Mouse (Mus musculus) lung, postnatal 4 days (tissue): ENCODE data around the gene Zfp27.
A peak's percentile ranks its signal among the peaks of the same experiment; 100 is the strongest.
"Not testable (repeated sequence)": the region's sequence is repeated elsewhere in the genome, so short reads cannot be mapped to it uniquely, and the experiment has no call there.

ENCODE experiments used
- DNase-seq, 2 experiments: peaks; one replicate each; pipeline ENCODE4 v3.0.0; 2021

The Zfp27 gene

DNA sequence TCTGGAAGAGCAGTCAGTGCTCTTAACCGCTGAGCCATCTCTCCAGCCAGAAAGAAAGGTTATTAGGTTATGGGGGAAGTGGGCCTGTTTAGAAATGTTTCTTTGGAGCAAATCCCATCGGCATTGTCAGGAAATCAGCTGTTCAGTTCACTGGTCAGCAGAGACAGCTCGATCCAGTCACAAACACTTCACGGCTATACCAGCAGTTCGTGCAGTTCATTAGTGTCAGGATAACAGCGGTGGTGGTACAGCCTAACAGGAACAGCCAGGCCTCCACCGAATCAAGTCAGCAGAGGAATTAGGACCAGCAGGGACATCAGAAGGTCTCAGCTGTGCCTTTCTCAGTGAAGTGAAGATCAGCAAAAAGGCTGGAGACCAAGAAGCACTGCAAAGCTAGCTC lies 25.5 kb downstream of the Zfp27 start:
- DNase-seq: peak; percentile 20 to 53

DNA sequence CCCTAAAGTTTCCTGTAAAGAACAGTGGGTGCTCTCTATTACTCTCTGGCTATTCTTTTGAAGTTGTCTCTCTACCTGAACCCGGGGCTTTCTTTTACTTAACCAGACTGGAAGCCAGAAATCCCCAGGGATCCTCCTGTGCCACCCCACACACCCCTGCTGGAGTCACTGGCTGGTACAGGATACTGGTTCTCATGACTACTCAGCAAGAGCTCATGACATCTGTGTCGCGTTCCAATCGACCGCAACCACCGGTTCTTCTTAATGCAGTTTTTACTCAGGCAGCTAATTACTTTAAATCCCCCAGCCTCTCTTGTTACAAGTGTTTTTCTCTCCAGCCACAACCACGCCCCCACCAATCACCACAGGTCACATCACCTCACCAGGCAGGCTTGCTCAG lies 26.3 kb downstream of the Zfp27 start:
- DNase-seq: no peak

DNA sequence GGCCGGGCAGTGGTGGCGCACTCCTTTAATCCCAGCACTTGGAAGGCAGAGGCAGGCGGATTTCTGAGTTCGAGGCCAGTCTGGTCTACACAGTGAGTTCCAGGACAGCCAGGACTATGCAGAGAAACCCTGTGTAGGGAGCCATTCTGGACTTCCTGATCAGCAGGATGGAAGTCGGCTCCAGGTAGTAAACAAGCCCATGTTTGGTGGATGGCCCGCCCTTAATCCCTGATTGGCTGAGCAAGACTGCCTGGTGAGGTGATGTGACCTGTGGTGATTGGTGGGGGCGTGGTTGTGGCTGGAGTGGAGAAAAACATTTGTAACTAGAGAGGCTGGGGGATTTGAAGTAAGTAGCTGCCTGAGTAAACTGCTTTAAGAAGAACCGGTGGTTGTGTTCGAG lies 28.8 kb downstream of the Zfp27 start:
- DNase-seq: not testable (repeated sequence)

DNA sequence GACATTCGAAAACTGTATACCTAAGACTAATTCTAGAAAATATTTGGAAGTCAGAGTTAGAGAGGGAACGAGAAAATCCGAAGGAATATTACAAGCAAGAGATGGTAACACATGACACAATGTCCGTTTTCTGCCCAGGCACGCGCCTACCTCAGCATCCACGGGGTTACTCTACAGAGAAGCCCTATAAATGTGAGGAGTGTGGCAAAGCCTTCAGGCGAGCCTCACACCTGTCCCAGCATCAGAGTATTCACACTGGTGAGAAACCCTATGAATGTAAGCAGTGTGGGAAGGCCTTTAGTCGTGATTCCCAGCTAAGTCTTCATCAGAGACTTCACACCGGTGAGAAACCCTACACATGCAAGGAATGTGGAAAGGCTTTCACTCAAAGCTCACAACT lies 32.1 kb downstream of the Zfp27 start:
- DNase-seq: no peak

DNA sequence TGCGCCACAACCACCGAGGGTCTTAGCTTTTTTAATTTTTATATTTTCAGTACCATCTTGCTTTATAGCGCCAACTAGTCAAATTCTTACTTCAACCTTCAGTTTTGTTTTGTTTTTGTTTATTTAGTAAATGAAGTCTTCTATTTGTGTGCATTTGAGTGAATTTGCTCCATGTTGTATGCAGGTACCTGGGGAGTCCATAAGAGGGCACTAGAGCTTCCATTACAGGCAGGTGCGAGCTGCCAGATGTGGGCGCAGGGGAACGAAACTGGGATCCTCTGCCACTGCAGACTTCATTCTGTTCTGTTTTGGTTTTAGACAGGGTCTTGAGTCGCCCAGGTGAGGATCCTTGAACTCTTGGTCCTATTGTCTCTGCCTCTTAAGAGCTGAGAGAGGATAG lies 44.7 kb downstream of the Zfp27 start:
- DNase-seq: no peak

DNA sequence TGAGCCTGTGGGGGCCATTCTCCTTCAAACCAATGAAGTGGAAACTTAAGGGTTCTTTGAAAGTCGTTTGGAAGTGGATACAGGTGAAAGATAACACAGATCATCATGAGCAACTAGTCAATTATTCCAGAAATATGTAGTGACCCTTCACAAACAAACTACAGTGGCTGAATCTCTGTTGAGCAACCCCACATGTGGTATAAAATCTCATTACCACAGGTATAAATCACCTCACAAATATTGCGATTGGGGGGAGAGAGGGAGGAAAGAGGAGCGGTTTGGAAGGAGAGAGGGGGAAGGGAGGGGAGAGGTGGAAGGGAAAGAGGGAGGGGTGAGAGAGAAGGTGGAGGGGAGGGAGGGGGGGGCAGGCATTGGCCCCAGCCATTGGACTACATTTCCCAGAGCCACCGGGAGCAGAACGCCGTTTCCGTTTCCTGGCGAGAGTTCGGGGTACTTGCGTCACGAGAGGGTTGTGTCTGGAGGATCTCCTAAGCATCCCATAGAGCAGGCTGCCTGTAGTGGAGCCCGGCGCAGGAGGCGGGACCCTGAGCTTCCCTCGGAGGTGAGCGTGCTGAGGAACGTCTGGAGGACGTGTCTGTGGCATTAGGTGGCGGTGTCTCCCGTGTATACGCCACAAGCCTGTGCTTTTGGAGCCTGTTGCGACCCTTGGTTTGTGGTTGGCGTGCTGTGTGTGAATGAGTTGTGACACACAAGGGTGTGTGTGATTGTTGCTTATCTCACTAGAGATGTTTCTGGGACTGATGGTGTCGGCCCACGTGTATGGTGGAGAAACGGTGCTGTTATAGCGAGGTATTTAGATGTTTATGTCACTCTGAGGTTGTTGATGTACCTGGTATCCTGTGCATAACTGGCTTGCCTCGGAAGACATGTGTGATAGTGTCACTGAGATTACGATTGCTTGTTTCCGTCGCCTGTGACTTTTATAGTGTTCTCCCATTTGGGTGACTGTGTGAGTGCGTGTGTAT lies 46.5 kb downstream of the Zfp27 start, which contains the start of gene Zfp420:
TSS of gene Zfp420 (plus strand) at position 448 of the 986 bp plus-strand sequence.
- peak; percentile 88 to 90 for DNase-seq

DNA sequence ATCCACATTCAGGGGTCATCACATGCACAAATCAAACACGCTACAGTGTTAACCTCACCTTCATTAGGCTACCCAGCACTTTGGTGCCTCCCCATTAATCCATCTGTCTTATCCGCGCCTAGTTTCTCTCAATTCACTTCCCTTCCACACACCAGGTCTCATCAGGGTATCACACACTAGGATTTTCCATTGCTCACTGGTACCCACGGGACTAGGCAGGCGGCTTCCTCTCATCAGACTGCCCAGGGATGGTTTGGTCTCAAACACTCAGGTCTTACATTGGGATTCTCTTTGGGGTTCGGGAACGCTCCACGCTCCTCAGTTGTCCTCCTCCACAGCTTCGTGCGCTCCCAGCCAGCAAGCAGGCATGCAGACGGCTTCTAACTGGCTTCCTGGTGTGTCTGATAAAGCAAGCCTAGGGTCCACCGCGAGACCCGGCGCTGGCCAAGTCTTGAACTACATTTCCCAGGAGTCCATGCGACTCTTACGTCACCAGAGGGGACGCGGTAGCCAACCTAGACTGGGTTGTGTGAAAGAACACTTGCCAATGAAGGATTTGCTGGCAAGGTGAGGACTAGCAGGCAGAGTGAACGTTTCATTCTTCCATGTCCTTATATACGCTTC lies 53.0 kb downstream of the Zfp27 start, which contains the start of gene Zfp940:
TSS of gene Zfp940 (minus strand) at position 451 of the 624 bp plus-strand sequence.
- peak; percentile 77 to 87 for DNase-seq

DNA sequence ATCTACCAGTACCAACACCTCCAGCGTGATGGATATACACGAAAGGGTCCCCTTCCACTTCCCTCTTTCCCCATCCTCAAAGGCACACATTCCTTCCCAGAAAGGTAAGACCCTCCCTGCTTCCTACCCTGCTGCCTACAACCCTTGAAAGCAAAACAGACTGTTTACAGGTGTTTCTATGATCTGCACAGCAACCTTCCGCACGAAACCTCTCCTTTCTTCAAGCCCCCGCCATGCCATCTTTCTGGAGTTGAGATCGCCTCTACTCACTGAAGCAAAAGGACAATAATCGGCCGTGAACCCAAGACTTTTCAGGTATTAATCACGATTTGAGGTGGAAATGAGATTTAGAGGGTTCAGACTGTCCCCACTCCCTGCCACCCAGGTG lies 53.5 kb downstream of the Zfp27 start:
- no peak for DNase-seq

DNA sequence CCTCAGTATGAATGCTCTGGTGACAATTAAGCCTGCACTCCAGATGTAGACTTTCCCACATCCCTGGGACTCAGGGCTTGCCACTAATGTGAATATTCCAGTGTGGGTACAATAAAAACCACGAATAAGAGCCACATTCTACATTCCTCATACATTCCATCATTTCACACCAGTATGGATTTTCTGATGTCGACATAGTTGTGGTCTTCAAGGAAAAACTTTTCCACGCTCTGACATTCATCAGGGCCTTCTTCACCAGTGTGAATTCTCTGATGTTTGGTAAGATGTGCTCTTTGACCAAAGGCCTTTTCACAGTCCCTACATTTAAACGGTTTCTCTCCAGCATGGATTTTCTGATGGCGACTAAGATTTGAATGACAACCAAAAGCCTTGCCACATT lies 61.8 kb downstream of the Zfp27 start:
- no peak for DNase-seq
